Mouse (Mus musculus) kidney, adult 8-10 months (tissue): ENCODE measurements around the gene Gabrb3.
"Not testable (repeated sequence)": the region's sequence is repeated elsewhere in the genome, so short reads cannot be mapped to it uniquely, and the experiment has no call there.

Source experiments
- DNase-seq, 2 experiments: peaks; one replicate each; pipeline ENCODE4 v3.0.0; 2022

The Gabrb3 gene

GRCm38 (mm10) chr7:57706976-57707740, 287.7 kb downstream of the Gabrb3 start:
- DNase-seq, result no peak

GRCm38 (mm10) chr7:57711709-57712108, 292.2 kb downstream of the Gabrb3 start:
- DNase-seq, result no peak

DNA sequence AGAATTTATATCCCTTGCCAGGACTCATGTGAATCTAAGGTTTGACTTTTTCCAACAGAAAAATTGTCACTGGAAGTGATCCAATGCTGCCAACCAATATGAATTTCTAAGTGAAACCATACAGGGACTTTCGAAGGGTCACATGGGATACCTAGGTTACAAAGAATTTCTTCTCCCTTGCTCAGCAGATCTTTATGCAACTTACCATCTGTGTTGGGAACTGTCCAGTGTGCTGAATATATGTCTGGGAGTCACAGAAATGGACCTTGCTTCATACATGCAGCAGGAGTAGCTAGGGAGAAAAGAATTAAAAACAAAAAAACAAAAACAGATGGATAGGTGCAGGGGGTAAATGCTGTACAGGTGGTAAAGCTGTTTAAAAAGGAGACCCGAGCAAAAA, 327.3 kb downstream of the Gabrb3 start:
- DNase-seq, result no peak

- DNase-seq, result no peak
Measured at GRCm38 (mm10) chr7:57760466-57760865, 341.0 kb downstream of the Gabrb3 start.

GRCm38 (mm10) chr7:57778754-57779153, 359.3 kb downstream of the Gabrb3 start:
- DNase-seq, result no peak

DNA sequence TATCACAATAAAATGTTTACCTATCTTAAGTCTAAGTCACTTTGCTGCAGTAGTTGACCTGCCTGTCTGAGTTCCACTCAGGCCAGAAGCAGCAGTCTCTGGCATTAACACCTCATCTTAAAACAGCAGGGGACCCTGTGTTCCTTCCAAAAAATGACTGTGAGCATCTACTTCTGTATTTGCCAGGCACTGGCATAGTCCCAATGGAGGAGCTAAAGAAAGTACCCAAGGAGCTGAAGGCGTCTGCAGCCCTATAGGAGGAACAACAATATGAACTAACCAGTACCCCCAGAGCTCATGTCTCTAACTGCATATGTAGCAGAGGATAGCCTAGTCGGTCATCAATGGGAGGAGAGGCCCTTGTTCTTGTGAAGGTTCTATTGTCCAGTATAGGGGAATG, 366.6 kb downstream of the Gabrb3 start:
- DNase-seq, result not testable (repeated sequence)

DNA sequence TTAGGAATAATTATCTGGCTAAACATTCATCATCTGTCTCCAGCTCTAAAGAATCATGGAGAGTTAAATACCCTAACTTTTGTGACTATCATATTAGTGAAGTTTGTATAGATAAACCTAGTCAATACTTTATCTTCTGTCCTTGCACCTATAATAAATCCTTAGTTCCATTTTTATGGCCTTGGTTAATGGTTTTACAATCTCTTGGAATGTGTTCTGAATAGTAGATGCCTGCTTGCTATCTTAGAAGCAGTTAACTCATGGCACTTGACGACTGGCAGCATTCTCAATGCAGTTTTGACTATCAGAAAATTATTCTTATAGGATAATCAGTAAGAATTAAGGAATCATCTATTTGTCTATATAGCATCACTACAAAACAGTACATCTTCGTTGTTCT, 368.0 kb downstream of the Gabrb3 start:
- DNase-seq, result no peak

GRCm38 (mm10) chr7:57803266-57803665, 383.8 kb downstream of the Gabrb3 start:
- DNase-seq, result no peak

DNA sequence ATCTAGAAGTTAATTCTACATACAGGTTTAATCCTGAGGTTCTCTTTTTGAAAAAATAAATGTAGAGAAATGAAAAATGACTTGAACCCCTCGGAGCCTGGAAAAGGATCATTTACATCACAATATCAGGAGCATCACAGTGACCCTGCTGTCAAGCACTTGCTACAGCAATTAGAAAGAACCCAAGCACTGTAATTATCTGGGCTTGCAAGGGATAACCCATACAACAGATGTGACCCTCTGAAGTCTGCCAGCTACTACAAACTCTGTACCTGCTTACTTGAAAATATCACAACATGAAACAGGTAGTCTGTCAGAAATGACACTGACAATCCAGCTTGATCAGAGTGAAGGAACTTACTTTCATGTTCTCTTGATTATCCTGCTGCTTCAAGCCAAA, 394.2 kb downstream of the Gabrb3 start:
- no peak for DNase-seq

DNA sequence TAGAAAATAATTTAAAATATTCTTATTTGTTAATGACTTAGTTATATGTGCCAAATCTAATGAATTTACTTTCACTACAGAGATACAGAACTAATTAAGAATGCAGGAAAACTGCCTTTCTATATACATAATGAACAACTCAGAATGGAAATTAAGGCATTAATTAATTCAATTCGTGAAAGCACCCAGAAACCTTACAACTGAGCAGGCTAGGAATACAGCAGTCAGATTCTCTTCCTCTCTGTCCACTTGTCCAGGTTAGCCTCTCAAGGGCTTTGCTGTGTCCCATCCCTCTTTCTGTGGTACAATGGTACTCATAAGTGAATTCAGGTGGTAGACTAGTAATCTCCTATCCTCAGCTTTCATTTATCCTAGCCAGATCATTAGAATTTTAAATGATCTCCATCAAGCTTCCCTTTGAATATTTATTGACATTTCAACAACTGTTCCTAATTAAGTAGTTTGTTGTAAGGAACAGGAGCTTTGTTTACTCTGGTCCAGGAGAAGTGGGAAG, 422.9 kb downstream of the Gabrb3 start:
- DNase-seq, result no peak

DNA sequence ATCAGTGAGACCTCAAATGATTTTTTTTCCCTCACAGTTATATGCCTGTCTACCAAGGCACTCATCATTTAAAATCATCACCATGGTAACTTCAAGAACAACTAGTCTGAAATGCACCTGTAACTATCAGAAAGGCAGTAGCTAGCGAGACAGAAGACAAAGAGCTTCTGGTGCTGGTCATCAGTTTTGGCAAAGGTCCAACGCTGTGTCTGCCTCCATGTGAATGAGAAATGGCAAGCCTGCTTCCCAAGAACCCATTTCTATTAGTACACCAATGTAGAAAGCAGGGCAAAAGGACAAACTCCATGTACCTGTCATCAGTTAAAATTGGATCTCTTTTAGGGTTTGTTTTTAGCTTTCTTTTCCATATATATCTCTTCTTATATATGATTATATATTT, 448.5 kb downstream of the Gabrb3 start:
- no peak for DNase-seq
